In the genomic region with DNA sequence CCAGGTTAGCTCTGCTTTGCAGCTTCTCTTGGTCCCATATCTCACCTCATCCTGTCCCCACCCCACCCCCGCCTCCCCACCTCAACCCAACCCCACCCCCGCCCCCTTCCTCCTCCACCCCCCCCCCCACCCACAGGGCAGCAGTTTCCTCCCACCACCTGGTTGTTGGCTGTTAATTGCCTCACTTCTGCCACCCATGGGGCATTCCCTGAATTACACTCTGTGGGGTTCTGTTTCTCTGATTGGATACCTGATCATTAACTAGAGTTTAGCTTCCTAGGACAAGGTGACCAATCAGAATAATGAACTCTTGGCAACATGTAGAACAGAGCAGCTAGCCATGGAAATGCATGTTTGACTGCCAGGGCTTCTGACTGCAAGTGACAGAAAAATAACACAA, we compare ENCODE assay signal across 9 mouse cellular contexts. TPM values are rescaled to one million over a fixed set of nuclear protein-coding genes. Genes with fewer than 3 reads are reported as not detected.
DNase-seq lines count a peak whose midpoint lies in the region; ATAC-seq and TF ChIP-seq lines count a peak whose summit lies in the region.
"Had no signal": no experiment of that assay in that cellular context is flagged by ENCODE, and none has a peak within 500 bp of the region (broad histone marks: within the 10 kb centered on the region; RNA-seq: fewer than 3 reads in every experiment).

No protein-coding gene starts in this region.

- no peak overlapping the region for H3K27ac ChIP-seq in gastrocnemius, adult 2 months
- H3K27ac ChIP-seq: heart, embryonic 13.5 days had no signal

- intact Hi-C loops in gastrocnemius, adult 2 months (cut with DNase I), result no loop called here

- TF ChIP-seq CTCF in gastrocnemius, adult 2 months (IDR thresholded peaks at IDR 0.05), result peak; percentile 28; the same call in 1 of the 2 replicates

- no peak for DNase-seq in gastrocnemius, adult 2 months
- DNase-seq in gastrocnemius, postnatal 4 days (ENCODE audit: low spot score in 2 of 2), result no peak
- DNase-seq in right cerebral cortex, postnatal 4 days, result peak; percentile 56
- no peak for DNase-seq in right cerebral cortex, adult 18-20 months
- peak; percentile 92 for DNase-seq in thymus, postnatal 4 days
- DNase-seq in heart, adult 8-10 months (ENCODE audit: low spot score), result no peak

- H3K4me3 ChIP-seq in gastrocnemius, adult 2 months, result no peak overlapping the region
- H3K4me3 ChIP-seq: heart, embryonic 13.5 days had no signal

- peak; percentile 70 for ATAC-seq in megakaryocyte progenitor cell, adult 5-6 weeks (replicated peaks; ENCODE audit: poor library complexity)
- no peak for ATAC-seq in erythroid progenitor cell, adult 5-6 weeks (replicated peaks; ENCODE audit: low FRiP score, poor library complexity, severe bottlenecking)

RNA-seq across cellular contexts. Expression of gene Trp53rkb, which starts 16.1 kb away (rescaled TPM):
- total RNA-seq in gastrocnemius, adult 2 months (2021), result 1 to 10 TPM; 2.2 to 3.1 TPM
- 1 to 10 TPM; 4.3 to 4.8 TPM for total RNA-seq in gastrocnemius, postnatal 4 days (2021)
- 3.2 and 5.6 TPM in 2 replicates for total RNA-seq in megakaryocyte progenitor cell, adult 5-6 weeks (2015)
- 1.1 and 2.5 TPM in 2 replicates for total RNA-seq in megakaryocyte progenitor cell, adult 5-6 weeks (2017)
- 0.72 and 2.5 TPM in 2 replicates for total RNA-seq in erythroid progenitor cell, adult 5-6 weeks (2015; ENCODE audit: low replicate concordance)
- 0.51 TPM in 1 of 2 replicates, not detected in the other for total RNA-seq in erythroid progenitor cell, adult 5-6 weeks (2017; ENCODE audit: low replicate concordance)
- total RNA-seq in heart, adult 8-10 months (2022), result 1 to 10 TPM; 1.3 to 3.2 (median 1.9) TPM

RNA-seq across cellular contexts. Expression of gene Arfgef2, which starts 29.1 kb away (rescaled TPM):
- total RNA-seq in gastrocnemius, adult 2 months (2021), result 10 to 100 TPM; 24.9 to 30.9 TPM
- total RNA-seq in gastrocnemius, postnatal 4 days (2021), result 10 to 100 TPM; 22.4 to 24.8 TPM
- total RNA-seq in megakaryocyte progenitor cell, adult 5-6 weeks (2015), result 14.8 and 16.3 TPM in 2 replicates
- 15.2 and 17.3 TPM in 2 replicates for total RNA-seq in megakaryocyte progenitor cell, adult 5-6 weeks (2017)
- 7.1 and 11.9 TPM in 2 replicates for total RNA-seq in erythroid progenitor cell, adult 5-6 weeks (2015; ENCODE audit: low replicate concordance)
- total RNA-seq in erythroid progenitor cell, adult 5-6 weeks (2017; ENCODE audit: low replicate concordance), result 16.3 and 19.1 TPM in 2 replicates
- total RNA-seq in heart, adult 8-10 months (2022), result 10 to 100 TPM; 43.4 to 53.9 (median 47.4) TPM

Comparison
In these comparisons a context has a peak if more than half of its experiments do, and no peak if none do; other contexts are left out.
1. DNase-seq: peak in right cerebral cortex, postnatal 4 days (single experiment) and thymus, postnatal 4 days (single experiment); none in gastrocnemius, adult 2 months (single experiment), gastrocnemius, postnatal 4 days (0 of 2), right cerebral cortex, adult 18-20 months (single experiment) and heart, adult 8-10 months (single experiment).